Mouse (Mus musculus) intestine, embryonic 15.5 days (tissue): ENCODE results near the gene Zfp644. TPM values are rescaled to one million over a fixed set of nuclear protein-coding genes. Genes with fewer than 3 reads are reported as not detected.

Experiments
- ATAC-seq: fragments of 200-750 bp; cut with Nextera tagmentation; 2 replicates; pipeline ENCODE4 v1.8.0; 2017; ENCODE audit warnings: moderate TSS enrichment, moderate library complexity
- H3K27ac ChIP-seq: fragments of 300-500 bp; sonication (generic); 2 replicates; pipeline ENCODE4 v1.5.1; 2015; ENCODE audit warnings: mild to moderate bottlenecking, inconsistent platforms
- H3K27me3 ChIP-seq: fragments of 300-500 bp; sonication (generic); replicated peaks from 2 replicates; pipeline ENCODE4 v1.6.1; 2015; ENCODE audit warnings: inconsistent platforms
- H3K36me3 ChIP-seq: fragments of 300-500 bp; sonication (generic); 2 replicates; pipeline ENCODE4 v1.6.1; 2015; ENCODE audit warnings: inconsistent platforms
- H3K4me1 ChIP-seq: fragments of 300-500 bp; sonication (generic); replicated peaks from 2 replicates; pipeline ENCODE4 v1.6.1; 2015; ENCODE audit warnings: inconsistent platforms
- H3K4me2 ChIP-seq: fragments of 300-500 bp; sonication (generic); replicated peaks from 2 replicates; pipeline ENCODE4 v1.6.1; 2015; ENCODE audit warnings: mild to moderate bottlenecking, inconsistent platforms
- H3K4me3 ChIP-seq: fragments of 300-500 bp; sonication (generic); replicated peaks from 2 replicates; pipeline ENCODE4 v1.5.1; 2015; ENCODE audit warnings: inconsistent platforms
- H3K9ac ChIP-seq: fragments of 300-500 bp; sonication (generic); 2 replicates; pipeline ENCODE4 v1.6.1; 2015; ENCODE audit warnings: inconsistent platforms
- H3K9me3 ChIP-seq: fragments of 300-500 bp; sonication (generic); 2 replicates; pipeline ENCODE4 v1.6.1; 2016; ENCODE audit warnings: inconsistent platforms
- WGBS: fragments of 180-500 bp; shearing (Covaris S2); methylation state at CpG from one replicate; pipeline ENCODE4 v1.1.7; 2015; 5-methylcytosine and 5-hydroxymethylcytosine counted together
- polyA plus RNA-seq: library from polyadenylated mRNA; unstranded; fragments of >200 nt; fragmentation: Nextera tagmentation; extraction: Ambion mirVana; gene quantifications from 2 replicates; pipeline ENCODE4 v1.2.1, GENCODE M21; 2015

The Zfp644 gene
- polyA plus RNA-seq, 1 experiment from 2014 or later, result 55.7 TPM

- H3K4me3 ChIP-seq, result no peak overlapping the region
- ATAC-seq, result no peak
- no peaks in the 10 kb centered on the region for H3K27me3 ChIP-seq
- H3K4me1 ChIP-seq, result no peaks in the 10 kb centered on the region
- H3K9ac ChIP-seq, result no peak overlapping the region
- H3K27ac ChIP-seq, result no peak overlapping the region
- WGBS, result 89% methylated on average over 9 of the region's 9 CpGs
- H3K4me2 ChIP-seq, result no peak overlapping the region
- H3K36me3 ChIP-seq, result peaks cover 3% of the 10 kb centered on the region; the same call in 1 of the 2 replicates
- H3K9me3 ChIP-seq, result no peaks in the 10 kb centered on the region
Measured at GRCm38 (mm10) chr5:106589006-106589405, 108.1 kb downstream of the Zfp644 start.

DNA sequence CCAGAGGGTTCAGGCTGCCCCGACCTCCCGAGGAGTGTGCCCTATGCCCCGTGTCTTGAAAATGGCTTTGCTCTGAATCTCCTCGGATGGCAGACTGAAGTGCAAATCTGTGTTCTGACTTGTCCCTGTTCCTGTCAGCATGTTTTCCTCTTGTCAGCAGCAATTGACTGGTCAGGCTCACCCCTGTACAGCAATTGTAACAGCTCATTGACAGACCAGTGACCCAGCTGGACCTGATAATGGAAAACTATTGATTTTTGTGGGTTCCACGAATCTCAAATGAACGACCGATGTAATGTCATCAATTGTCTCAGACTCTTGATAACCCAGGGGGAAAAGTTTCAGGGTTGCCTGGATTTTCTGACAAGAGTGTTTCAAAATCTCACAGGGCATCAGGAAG is 116.1 kb downstream of the Zfp644 start:
- Histone ChIP-seq H3K9me3 (no peaks in the 10 kb centered on the region), H3K4me1 (no peaks in the 10 kb centered on the region), H3K4me2 (no peak overlapping the region), H3K27me3 (0 out of 2 replicates have a peak, but pooled peaks cover under 1% of the 10 kb centered on the region), H3K27ac (no peak overlapping the region), H3K36me3 (no peaks in the 10 kb centered on the region), H3K9ac (no peak overlapping the region), H3K4me3 (no peak overlapping the region)
- WGBS, result 76% methylated on average over 7 of the region's 7 CpGs
- no peak for ATAC-seq

- Histone ChIP-seq H3K4me1 (peaks cover 7% of the 10 kb centered on the region; the same call in 1 of the 2 replicates), H3K4me3 (no peak overlapping the region), H3K4me2 (no peak overlapping the region), H3K9me3 (no peaks in the 10 kb centered on the region), H3K9ac (no peak overlapping the region), H3K27ac (no peak overlapping the region), H3K27me3 (0 out of 2 replicates have a peak, but pooled peaks cover 3% of the 10 kb centered on the region), H3K36me3 (no peaks in the 10 kb centered on the region)
- WGBS, result 79% methylated on average over 9 of the region's 9 CpGs
- no peak for ATAC-seq
Measured at GRCm38 (mm10) chr5:106577237-106577888, 119.7 kb downstream of the Zfp644 start.

DNA sequence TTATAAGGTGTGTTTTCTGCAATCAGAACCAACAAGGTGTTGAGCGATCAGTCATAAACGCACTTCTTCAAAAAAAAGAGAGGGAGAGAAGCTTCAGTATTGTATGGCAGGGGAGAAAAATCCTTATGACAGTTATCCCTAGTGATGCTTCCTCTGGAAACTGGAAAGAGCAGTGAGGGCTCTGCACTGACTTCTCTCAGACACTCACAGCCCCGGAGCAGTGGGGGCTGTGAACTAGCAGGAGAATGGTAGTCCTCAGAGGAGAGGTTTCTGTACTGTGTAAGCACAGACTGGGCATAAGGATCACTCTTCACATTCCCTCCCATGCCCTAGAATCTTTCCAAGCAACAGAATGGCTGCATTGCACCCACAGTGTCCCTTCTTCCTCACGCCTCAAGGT is 122.0 kb downstream of the Zfp644 start:
- 28% methylated on average over 4 of the region's 4 CpGs for WGBS
- Histone ChIP-seq H3K9ac (no peak overlapping the region), H3K4me2 (peak overlapping the region; percentile 100), H3K4me1 (peaks cover 7% of the 10 kb centered on the region; the same call in 1 of the 2 replicates), H3K9me3 (no peaks in the 10 kb centered on the region), H3K4me3 (peak overlapping the region; percentile 67; the same call in 1 of the 2 replicates), H3K36me3 (no peaks in the 10 kb centered on the region), H3K27ac (no peak overlapping the region), H3K27me3 (0 out of 2 replicates have a peak, but pooled peaks cover 3% of the 10 kb centered on the region)
- ATAC-seq, result no peak

DNA sequence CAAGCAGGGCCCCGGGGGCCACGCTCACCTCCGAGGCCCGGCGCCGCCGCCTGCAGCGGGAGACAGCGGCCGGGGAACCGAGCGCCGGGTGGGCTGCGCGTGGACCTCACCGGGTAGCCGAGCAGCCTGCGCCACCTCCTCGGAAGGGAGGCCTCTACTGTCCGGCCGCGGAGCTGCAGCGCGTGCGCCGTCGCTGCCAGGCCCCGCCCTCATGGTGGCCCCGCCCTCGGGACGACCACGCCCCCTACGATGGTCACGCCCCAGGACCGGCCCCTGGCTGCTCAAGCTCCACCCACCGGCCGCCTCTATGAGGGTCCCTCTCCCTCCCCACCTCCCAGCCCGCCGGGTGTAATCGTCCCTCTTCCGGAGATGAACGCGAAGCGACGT is 122.5 kb downstream of the Zfp644 start:
- peak overlapping the region; percentile 56 for H3K9ac ChIP-seq
- no peaks in the 10 kb centered on the region for H3K36me3 ChIP-seq
- H3K4me2 ChIP-seq, result peak overlapping the region; percentile 100
- H3K4me3 ChIP-seq, result peak overlapping the region; percentile 67
- peaks cover 7% of the 10 kb centered on the region; the same call in 1 of the 2 replicates for H3K4me1 ChIP-seq
- no peak overlapping the region for H3K27ac ChIP-seq
- WGBS, result under 1% methylated on average over 43 of the region's 45 CpGs
- H3K27me3 ChIP-seq, result 0 out of 2 replicates have a peak, but pooled peaks cover 3% of the 10 kb centered on the region
- no peaks in the 10 kb centered on the region for H3K9me3 ChIP-seq
- peak; percentile 97 for ATAC-seq

DNA sequence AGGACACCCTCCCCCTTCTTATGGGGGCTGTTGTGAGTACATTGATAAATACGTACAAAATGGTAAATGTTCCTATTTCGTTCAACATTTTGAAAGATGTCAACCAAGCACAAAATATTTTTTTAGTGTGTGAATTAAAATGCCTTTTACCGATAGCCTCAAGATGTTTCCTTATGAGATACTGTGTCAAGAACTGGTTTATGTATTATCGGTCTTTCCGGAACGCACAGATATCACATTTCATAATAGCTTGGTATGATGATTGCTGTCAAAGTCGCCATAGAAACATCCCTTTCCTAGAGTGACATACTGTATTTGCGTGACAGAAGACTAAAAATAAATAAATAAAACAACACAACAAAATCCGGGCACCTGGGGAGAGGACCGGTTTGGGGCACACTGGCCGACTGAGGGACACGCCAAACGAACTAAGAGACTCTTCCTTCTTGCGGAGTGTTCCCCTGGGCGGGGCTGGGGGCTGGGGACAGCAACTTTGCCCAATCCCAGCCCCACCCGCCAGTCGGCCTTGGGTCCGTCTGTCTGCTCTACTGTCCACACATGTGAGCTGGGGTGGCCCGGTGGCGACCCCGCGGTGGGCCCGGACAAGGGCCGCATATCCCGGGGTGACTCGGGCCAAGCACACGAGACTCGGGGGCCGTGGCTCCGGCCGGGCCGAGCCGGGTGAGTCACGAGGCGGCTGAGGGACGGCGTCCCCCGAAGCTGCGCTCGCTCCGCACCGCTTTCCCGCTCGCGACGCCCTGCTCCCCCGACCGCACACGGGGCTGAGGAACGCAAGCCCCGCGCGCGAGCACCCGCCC is 123.1 kb downstream of the Zfp644 start:
- no peaks in the 10 kb centered on the region for H3K9me3 ChIP-seq
- H3K36me3 ChIP-seq, result no peaks in the 10 kb centered on the region
- peak; percentile 87 for ATAC-seq
- no peak overlapping the region for H3K27ac ChIP-seq
- H3K4me3 ChIP-seq, result peak overlapping the region; percentile 67
- 0 out of 2 replicates have a peak, but pooled peaks cover 3% of the 10 kb centered on the region for H3K27me3 ChIP-seq
- 5% methylated on average over 52 of the region's 55 CpGs for WGBS
- peaks cover 7% of the 10 kb centered on the region; the same call in 1 of the 2 replicates for H3K4me1 ChIP-seq
- peak overlapping the region; percentile 100 for H3K4me2 ChIP-seq
- peak overlapping the region; percentile 56 for H3K9ac ChIP-seq

Other genes starting within 250 kb of the Zfp644 start
- gene Barhl2, start 239.1 kb downstream of the Zfp644 start, polyA plus RNA-seq, result not detected in 2 replicates
- not detected in 2 replicates for gene Gm17304, start 88.2 kb downstream of the Zfp644 start, polyA plus RNA-seq
- gene Hfm1, start 229.0 kb upstream of the Zfp644 start, polyA plus RNA-seq, result 0.86 and 1.2 TPM in 2 replicates